Mouse (Mus musculus): ENCODE measurements around the gene Fam149a. TPM values are rescaled to one million over a fixed set of nuclear protein-coding genes. Genes with fewer than 3 reads are reported as not detected.
A peak's percentile ranks its signal among the peaks of the same experiment; 100 is the strongest.

Fam149a gene
- polyA plus RNA-seq, 1 experiment from 2014 or later = 1.6 TPM

GRCm38 (mm10) chr8:45294687-45295086 lies 87.4 kb downstream of the Fam149a start, which contains the start of gene Klkb1:
TSS of gene Klkb1 (minus strand) at chr8:45294859.
- Histone ChIP-seq H3K4me1 (replicated peaks) (no peaks in the 10 kb centered on the region), H3K9ac (no peak within 1 kb of the TSS), H3K36me3 (no peaks in the 10 kb centered on the region), H3K9me3 (replicated peaks) (no peaks in the 10 kb centered on the region), H3K4me3 (replicated peaks) (no peak within 1 kb of the TSS), H3K4me2 (no peak within 1 kb of the TSS), H3K27me3 (no peaks in the 10 kb centered on the region), H3K27ac (no peak within 1 kb of the TSS)
- 57% methylated on average over 7 of the region's 7 CpGs for WGBS (ENCODE audit: insufficient replicate concordance)
- DNase-seq (no peak), ATAC-seq (ENCODE audit: low read depth) (peak; percentile 45; the same call in 1 of the 2 replicates)

DNA sequence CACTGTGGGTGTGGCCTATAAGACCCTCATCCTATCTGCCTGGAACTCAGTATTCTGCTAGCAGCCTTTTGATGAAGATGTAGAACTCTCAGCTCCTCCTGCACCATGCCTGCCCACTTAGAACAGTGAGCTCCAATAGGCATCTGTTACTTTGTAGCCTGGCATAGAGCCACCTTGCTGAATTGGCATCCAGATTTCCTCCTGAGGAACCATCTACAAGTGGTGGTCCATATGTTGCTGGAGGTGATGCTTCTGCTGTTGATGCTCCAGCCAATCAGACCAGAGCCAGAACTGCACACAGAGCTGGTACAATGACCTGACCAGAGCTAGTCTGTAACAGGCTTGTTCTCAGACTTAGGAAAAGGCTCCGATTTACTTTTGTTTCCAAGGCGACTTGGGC lies 90.3 kb downstream of the Fam149a start:
- no peak overlapping the region for H3K4me2 ChIP-seq
- no peak overlapping the region for H3K9ac ChIP-seq
- no peaks in the 10 kb centered on the region for H3K4me1 ChIP-seq (replicated peaks)
- H3K9me3 ChIP-seq (replicated peaks) = no peaks in the 10 kb centered on the region
- no peak for ATAC-seq (ENCODE audit: low read depth)
- DNase-seq = no peak
- 63% methylated on average over 2 of the region's 2 CpGs for WGBS (ENCODE audit: insufficient replicate concordance)
- H3K4me3 ChIP-seq (replicated peaks) = no peak overlapping the region
- H3K27ac ChIP-seq = no peak overlapping the region
- no peaks in the 10 kb centered on the region for H3K27me3 ChIP-seq
- no peaks in the 10 kb centered on the region for H3K36me3 ChIP-seq

Other genes starting within 250 kb of the Fam149a start
- gene F11, start 120.3 kb downstream of the Fam149a start, polyA plus RNA-seq (2015; fragmentation: Nextera tagmentation; extraction: Ambion mirVana) = 7.6 and 9.7 TPM in 2 replicates
- 2.2 and 2.5 TPM in 2 replicates for gene Klkb1, start 87.4 kb downstream of the Fam149a start, polyA plus RNA-seq (2015; fragmentation: Nextera tagmentation; extraction: Ambion mirVana)
- 3.9 and 5.3 TPM in 2 replicates for gene Gm45753, start 73.8 kb downstream of the Fam149a start, polyA plus RNA-seq (2015; fragmentation: Nextera tagmentation; extraction: Ambion mirVana)
- 3.0 and 3.7 TPM in 2 replicates for gene Cyp4v3, start 49.1 kb downstream of the Fam149a start, polyA plus RNA-seq (2015; fragmentation: Nextera tagmentation; extraction: Ambion mirVana)
- 0.45 and 0.54 TPM in 2 replicates for gene Tlr3, start 28.8 kb upstream of the Fam149a start, polyA plus RNA-seq (2015; fragmentation: Nextera tagmentation; extraction: Ambion mirVana)
- gene Sorbs2, start 125.5 kb upstream of the Fam149a start, polyA plus RNA-seq (2015; fragmentation: Nextera tagmentation; extraction: Ambion mirVana) = 3.8 and 5.3 TPM in 2 replicates

Data from liver, embryonic 13.5 days (tissue).